ENCODE assay signal across 7 mouse cellular contexts in the genomic region with DNA sequence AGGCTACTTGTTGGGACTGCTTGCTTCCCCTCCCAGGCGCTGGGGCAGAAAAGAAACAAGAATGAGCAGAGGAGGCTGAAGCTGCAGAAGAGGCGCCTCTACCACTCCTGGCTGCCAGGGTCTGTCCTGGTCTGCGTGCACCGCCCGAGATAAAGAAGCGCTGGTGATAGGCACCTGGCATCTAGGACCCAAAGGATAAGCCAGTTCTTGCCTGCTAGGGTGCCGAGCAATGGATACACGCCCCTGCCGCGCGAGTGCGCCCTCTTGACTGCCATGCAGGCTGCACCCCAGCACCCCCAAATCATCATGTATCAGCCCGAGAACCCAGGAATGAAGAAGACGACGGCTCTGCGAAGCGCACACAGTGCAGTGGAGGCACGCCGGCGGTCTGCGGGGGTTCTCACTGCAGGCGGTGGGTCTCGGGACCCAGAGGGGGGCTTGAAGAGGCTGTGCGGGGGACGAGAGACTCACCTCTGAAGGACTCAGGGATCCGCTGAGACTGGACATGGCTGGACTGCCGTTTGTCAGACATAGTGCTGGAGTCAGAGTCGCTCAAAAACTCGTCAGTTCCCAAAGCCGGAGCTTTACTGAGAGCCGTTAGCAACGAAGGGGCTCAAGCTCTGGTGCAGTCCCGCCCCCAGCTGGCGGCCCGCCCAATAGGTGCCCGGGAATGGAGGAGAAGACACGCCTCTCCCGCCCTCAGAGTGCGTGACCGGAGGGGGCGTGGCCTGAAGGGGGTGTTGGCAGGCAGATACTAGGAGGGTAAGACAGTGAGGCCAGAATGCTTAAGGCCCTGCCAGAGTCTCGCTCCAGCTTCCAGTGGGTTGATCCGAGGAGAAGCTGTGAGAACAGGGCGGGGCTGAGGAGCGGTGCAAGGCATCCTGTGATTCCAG. TPM values are rescaled to one million over a fixed set of nuclear protein-coding genes. Genes with fewer than 3 reads are reported as not detected.
A peak's percentile ranks its signal among the peaks of the same experiment; 100 is the strongest.
DNase-seq lines count a peak whose midpoint lies in the region; ATAC-seq lines count a peak whose summit lies in the region.

TSS of gene Stom (minus strand) at position 589 of the 893 bp plus-strand sequence.

- peak; percentile 97 for ATAC-seq in embryonic facial prominence, embryonic 12.5 days (ENCODE audit: insufficient number of reproducible peaks, insufficient read depth, low FRiP score, low TSS enrichment)
- ATAC-seq in limb, embryonic 11.5 days (ENCODE audit: insufficient number of reproducible peaks, low FRiP score, low TSS enrichment, low read depth), result peak; percentile 98
- peak; percentile 98 for ATAC-seq in midbrain, embryonic 14.5 days (ENCODE audit: low FRiP score, low TSS enrichment)

- no peaks in the 10 kb centered on the region for H3K36me3 ChIP-seq in embryonic facial prominence, embryonic 12.5 days
- H3K36me3 ChIP-seq in limb, embryonic 11.5 days (ENCODE audit: control insufficient read depth, insufficient read depth, low read length), result no peaks in the 10 kb centered on the region
- no peaks in the 10 kb centered on the region for H3K36me3 ChIP-seq in midbrain, embryonic 14.5 days (ENCODE audit: control insufficient read depth, insufficient read depth, low read length)

- peak; percentile 100 for DNase-seq in adrenal gland, postnatal 25 days
- DNase-seq in heart, adult 11 months, result peak; percentile 100
- peak; percentile 100 for DNase-seq in kidney, adult 18-20 months
- DNase-seq in limb, embryonic 11.5 days (ENCODE audit: low spot score), result peak; percentile 100
- DNase-seq in midbrain, embryonic 14.5 days, result peak; percentile 99
- peak; percentile 99 to 100 for DNase-seq in spleen, adult 18-20 months

- H3K9me3 ChIP-seq in embryonic facial prominence, embryonic 12.5 days, result no peaks in the 10 kb centered on the region
- no peaks in the 10 kb centered on the region for H3K9me3 ChIP-seq in limb, embryonic 11.5 days (ENCODE audit: control insufficient read depth, low read length)
- H3K9me3 ChIP-seq in midbrain, embryonic 14.5 days (ENCODE audit: control insufficient read depth, low read length), result no peaks in the 10 kb centered on the region

- peak within 1 kb of the TSS; percentile 86 for H3K27ac ChIP-seq in embryonic facial prominence, embryonic 12.5 days
- peak within 1 kb of the TSS; percentile 23 for H3K27ac ChIP-seq in limb, embryonic 11.5 days (replicated peaks; ENCODE audit: low read depth, low read length)
- H3K27ac ChIP-seq in midbrain, embryonic 14.5 days (replicated peaks; ENCODE audit: low read depth, low read length), result peak within 1 kb of the TSS; percentile 63

- H3K27me3 ChIP-seq in embryonic facial prominence, embryonic 12.5 days, result no peaks in the 10 kb centered on the region
- peaks cover 4% of the 10 kb centered on the region; the same call in 1 of the 2 replicates for H3K27me3 ChIP-seq in limb, embryonic 11.5 days (ENCODE audit: control insufficient read depth, insufficient read depth, low read length)
- no peaks in the 10 kb centered on the region for H3K27me3 ChIP-seq in midbrain, embryonic 14.5 days (ENCODE audit: control insufficient read depth, insufficient read depth, low read length)

- H3K4me1 ChIP-seq in embryonic facial prominence, embryonic 12.5 days, result peaks cover 18% of the 10 kb centered on the region
- peaks cover 3% of the 10 kb centered on the region; the same call in 1 of the 2 replicates for H3K4me1 ChIP-seq in limb, embryonic 11.5 days (ENCODE audit: control insufficient read depth, insufficient read depth, low read length)
- H3K4me1 ChIP-seq in midbrain, embryonic 14.5 days (ENCODE audit: control insufficient read depth, insufficient read depth, low read length), result peaks cover 7% of the 10 kb centered on the region; the same call in 1 of the 2 replicates

- WGBS in embryonic facial prominence, embryonic 12.5 days, result under 1% methylated on average over 45 of the region's 45 CpGs
- under 1% methylated on average over 45 of the region's 45 CpGs for WGBS in limb, embryonic 11.5 days
- WGBS in midbrain, embryonic 14.5 days, result under 1% methylated on average over 45 of the region's 45 CpGs

- peak within 1 kb of the TSS; percentile 71 for H3K4me3 ChIP-seq in embryonic facial prominence, embryonic 12.5 days
- H3K4me3 ChIP-seq in limb, embryonic 11.5 days (ENCODE audit: low read depth, low read length), result peak within 1 kb of the TSS; percentile 70
- peak within 1 kb of the TSS; percentile 52 for H3K4me3 ChIP-seq in midbrain, embryonic 14.5 days (replicated peaks; ENCODE audit: low read depth, low read length)

- peak within 1 kb of the TSS; percentile 68 for H3K9ac ChIP-seq in embryonic facial prominence, embryonic 12.5 days
- H3K9ac ChIP-seq in limb, embryonic 11.5 days (ENCODE audit: low read length), result peak within 1 kb of the TSS; percentile 62
- peak within 1 kb of the TSS; percentile 61 for H3K9ac ChIP-seq in midbrain, embryonic 14.5 days (replicated peaks; ENCODE audit: low read length)

- H3K4me2 ChIP-seq in embryonic facial prominence, embryonic 12.5 days (replicated peaks), result peak within 1 kb of the TSS; percentile 98
- H3K4me2 ChIP-seq in limb, embryonic 11.5 days (ENCODE audit: low read depth, severe bottlenecking), result peak within 1 kb of the TSS; percentile 100
- H3K4me2 ChIP-seq in midbrain, embryonic 14.5 days (ENCODE audit: low read length), result peak within 1 kb of the TSS; percentile 89

RNA-seq across cellular contexts. Expression of gene Stom, which starts in this region (rescaled TPM):
- total RNA-seq in adrenal gland, postnatal 25 days (2021), result 42.9 and 45.4 TPM in 2 replicates
- polyA plus RNA-seq in embryonic facial prominence, embryonic 12.5 days (2016; fragmentation: Nextera tagmentation; extraction: Ambion mirVana), result 24.1 and 25.2 TPM in 2 replicates
- polyA plus RNA-seq in limb, embryonic 11.5 days (2014; fragmentation: Nextera tagmentation; extraction: Ambion mirVana), result 10.9 and 12.0 TPM in 2 replicates
- polyA plus RNA-seq in midbrain, embryonic 14.5 days (2014; fragmentation: Nextera tagmentation; extraction: Ambion mirVana), result 7.2 and 11.2 TPM in 2 replicates

Comparison
In these comparisons a context has a peak if more than half of its experiments do, and no peak if none do; other contexts are left out.
1. Peak in every context shown above with its lines: DNase-seq, ATAC-seq, H3K4me3 ChIP-seq and H3K27ac ChIP-seq.
2. H3K27ac ChIP-seq: peak in every context shown above with its lines; median percentile 86 in embryonic facial prominence, embryonic 12.5 days; 63 in midbrain, embryonic 14.5 days; 23 in limb, embryonic 11.5 days.